Mouse (Mus musculus) macrophage (primary cell): Measurements from ENCODE around the gene Slc46a3. TPM values are rescaled to one million over a fixed set of nuclear protein-coding genes. Genes with fewer than 3 reads are reported as not detected.

ENCODE experiments used
- H3K27ac ChIP-seq: fragments of 350-480 bp; formaldehyde crosslinking; 2 replicates; pipeline ENCODE4 v1.9.0; 2021
- H3K36me3 ChIP-seq: fragments of 350-480 bp; formaldehyde crosslinking; 2 replicates; pipeline ENCODE4 v1.9.0; 2021; ENCODE audit errors: inconsistent target
- H3K4me3 ChIP-seq: fragments of 350-480 bp; formaldehyde crosslinking; 2 replicates; pipeline ENCODE4 v1.9.0; 2021; ENCODE audit errors: inconsistent target
- H3K79me2 ChIP-seq: fragments of 350-480 bp; formaldehyde crosslinking; 2 replicates; pipeline ENCODE4 v1.9.0; 2021; ENCODE audit errors: inconsistent target
- WGBS: methylation state at CpG from one replicate; pipeline ENCODE4 v1.1.7; 2026; ENCODE audit warnings: inconsistent platforms; ENCODE audit not compliant: missing documents; 5-methylcytosine and 5-hydroxymethylcytosine counted together
- polyA plus RNA-seq: library from polyadenylated mRNA; stranded (reverse); fragments of 250-400 nt; gene quantifications from 3 replicates; pipeline ENCODE4 v1.2.4, GENCODE M21; 2018; ENCODE audit warnings: inconsistent platforms

Gene Slc46a3
- polyA plus RNA-seq, 1 experiment from 2014 or later, result 102 TPM

DNA sequence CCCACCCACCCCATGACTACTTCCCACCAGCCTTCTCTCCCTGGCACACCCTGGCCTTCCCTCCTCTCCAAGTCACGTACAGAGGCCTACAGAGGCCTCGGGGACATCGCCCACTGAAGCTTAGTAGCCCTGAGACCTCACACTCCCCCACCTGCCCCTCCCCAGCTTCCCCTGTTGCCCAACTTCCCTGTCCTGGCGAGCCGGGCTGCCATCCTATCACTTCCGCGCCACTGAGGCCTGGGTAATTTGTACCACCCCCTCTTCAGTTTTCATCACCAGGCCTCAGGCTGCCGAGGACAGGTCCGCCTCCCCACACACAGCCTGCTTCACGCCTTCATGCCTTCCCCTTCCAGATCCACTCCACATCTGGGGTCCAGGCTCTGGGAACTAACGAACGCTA, 55.2 kb downstream of the Slc46a3 start:
- H3K27ac ChIP-seq, result no peak overlapping the region
- no peaks in the 10 kb centered on the region for H3K79me2 ChIP-seq
- H3K36me3 ChIP-seq, result no peaks in the 10 kb centered on the region
- H3K4me3 ChIP-seq, result no peak overlapping the region
- WGBS, result 42% methylated on average over 12 of the region's 12 CpGs

- no peak overlapping the region for H3K4me3 ChIP-seq
- WGBS, result 42% methylated on average over 15 of the region's 17 CpGs
Observed at GRCm38 (mm10) chr5:147834841-147835500, 59.6 kb downstream of the Slc46a3 start.

GRCm38 (mm10) chr5:147832842-147833241, 61.8 kb downstream of the Slc46a3 start:
- H3K79me2 ChIP-seq, result no peaks in the 10 kb centered on the region
- WGBS, result 50% methylated on average over 14 of the region's 14 CpGs
- no peak overlapping the region for H3K27ac ChIP-seq
- no peak overlapping the region for H3K4me3 ChIP-seq
- no peaks in the 10 kb centered on the region for H3K36me3 ChIP-seq

More at GRCm38 (mm10) chr5:147834841-147835500, 59.6 kb downstream of the Slc46a3 start:
- Histone ChIP-seq H3K27ac (no peak overlapping the region), H3K36me3 (no peaks in the 10 kb centered on the region), H3K79me2 (no peaks in the 10 kb centered on the region)

GRCm38 (mm10) chr5:147828846-147829245, 65.8 kb downstream of the Slc46a3 start:
- WGBS, result 91% methylated on average over 8 of the region's 8 CpGs
- no peak overlapping the region for H3K27ac ChIP-seq
- no peaks in the 10 kb centered on the region for H3K36me3 ChIP-seq
- no peak overlapping the region for H3K4me3 ChIP-seq
- H3K79me2 ChIP-seq, result no peaks in the 10 kb centered on the region

Other genes starting within 250 kb of the Slc46a3 start
- 0.03 to 0.19 TPM (median 0.10 TPM) in 3 replicates for gene Flt1, start 168.8 kb downstream of the Slc46a3 start, polyA plus RNA-seq
- 325 to 524 TPM (median 378 TPM) in 3 replicates for gene Pomp, start 34.4 kb downstream of the Slc46a3 start, polyA plus RNA-seq
- 0.87 to 2.7 TPM (median 2.6 TPM) in 3 replicates for gene Mtus2, start 62.5 kb upstream of the Slc46a3 start, polyA plus RNA-seq